Mouse (Mus musculus) kidney, postnatal 10 days (tissue): ENCODE measurements around the gene Gm13277.
"Not testable (repeated sequence)": the region's sequence is repeated elsewhere in the genome, so short reads cannot be mapped to it uniquely, and the experiment has no call there.

Experiments used
- DNase-seq: peaks from one replicate; pipeline ENCODE4 v3.0.0; 2021; ENCODE audit warnings: mixed read lengths

Gm13277 gene

GRCm38 (mm10) chr4:88791250-88791649 is 2.8 kb downstream of the Gm13277 start, which contains the start of gene Gm13278:
Gene Gm13278 (plus strand): TSS chr4:88791550.
- DNase-seq = not testable (repeated sequence)

GRCm38 (mm10) chr4:88793936-88794675 is 5.7 kb downstream of the Gm13277 start, which contains the start of gene Gm13275:
Gene Gm13275 (plus strand): TSS chr4:88794487.
- DNase-seq = peak; percentile 50

- not testable (repeated sequence) for DNase-seq
These were observed 8.7 kb downstream of the Gm13277 start, which contains the start of gene Gm13279 for GRCm38 (mm10) chr4:88797097-88797496. Gene Gm13279 (plus strand): TSS chr4:88797397.

- not testable (repeated sequence) for DNase-seq
These were observed 10.9 kb downstream of the Gm13277 start, which contains the start of gene Gm13285 for GRCm38 (mm10) chr4:88799365-88799764. Gene Gm13285 (plus strand): TSS chr4:88799665.

- DNase-seq = not testable (repeated sequence)
These were observed 14.5 kb downstream of the Gm13277 start, which contains the start of gene Gm13287 for GRCm38 (mm10) chr4:88802954-88803353. Gene Gm13287 (plus strand): TSS chr4:88803254.

DNA sequence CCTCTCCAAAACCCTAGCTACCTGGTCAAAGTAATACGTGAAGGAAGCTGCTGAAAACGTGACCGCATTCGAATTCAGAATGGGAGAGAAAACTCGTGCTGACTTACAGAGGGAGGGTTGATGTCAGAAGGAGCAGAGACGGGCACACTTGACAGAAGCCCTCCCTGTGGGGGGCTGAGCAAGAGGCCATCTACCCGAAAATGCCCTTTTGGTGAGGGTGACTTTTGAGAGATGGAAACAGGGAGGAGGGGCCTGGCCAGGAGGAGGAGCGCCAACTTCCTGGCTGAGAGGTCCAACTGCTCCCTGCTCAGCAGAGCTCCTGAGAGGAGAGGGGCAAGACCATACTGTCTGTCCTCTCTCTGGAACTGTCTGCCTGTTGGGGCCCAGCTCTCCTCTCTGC is 16.8 kb downstream of the Gm13277 start, which contains the start of gene Gm13288:
Gm13288 (plus strand) TSS at position 301 of the 400 bp plus-strand sequence.
- not testable (repeated sequence) for DNase-seq

- peak; percentile 53 for DNase-seq
These were observed 17.3 kb downstream of the Gm13277 start for GRCm38 (mm10) chr4:88805761-88806160.

GRCm38 (mm10) chr4:88815928-88816327 is 27.5 kb downstream of the Gm13277 start, which contains the start of gene Ifna7:
Gene Ifna7 (plus strand): TSS chr4:88816228.
- no peak for DNase-seq

DNA sequence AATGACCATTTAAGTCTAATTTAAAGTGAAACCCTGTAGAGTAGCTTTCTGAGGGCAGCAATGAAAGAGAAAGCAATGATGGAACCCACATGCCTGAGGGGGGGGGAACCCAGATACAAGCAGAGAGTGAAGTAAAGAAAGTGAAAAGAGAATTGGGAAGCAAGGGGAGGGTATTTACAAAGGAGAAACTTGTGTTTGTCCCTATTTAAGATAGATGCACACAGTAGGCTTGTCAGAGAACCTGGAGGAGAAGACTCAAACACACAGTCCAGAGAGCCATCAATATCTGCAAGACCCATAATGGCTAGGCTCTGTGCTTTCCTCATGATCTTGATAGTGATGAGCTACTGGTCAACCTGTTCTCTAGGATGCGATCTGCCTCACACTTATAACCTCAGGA is 31.2 kb downstream of the Gm13277 start, which contains the start of gene Ifna11:
Ifna11 (plus strand) TSS at position 301 of the 400 bp plus-strand sequence.
- DNase-seq = no peak

- DNase-seq = peak; percentile 31
These were observed 34.6 kb downstream of the Gm13277 start for GRCm38 (mm10) chr4:88822995-88823394.

DNA sequence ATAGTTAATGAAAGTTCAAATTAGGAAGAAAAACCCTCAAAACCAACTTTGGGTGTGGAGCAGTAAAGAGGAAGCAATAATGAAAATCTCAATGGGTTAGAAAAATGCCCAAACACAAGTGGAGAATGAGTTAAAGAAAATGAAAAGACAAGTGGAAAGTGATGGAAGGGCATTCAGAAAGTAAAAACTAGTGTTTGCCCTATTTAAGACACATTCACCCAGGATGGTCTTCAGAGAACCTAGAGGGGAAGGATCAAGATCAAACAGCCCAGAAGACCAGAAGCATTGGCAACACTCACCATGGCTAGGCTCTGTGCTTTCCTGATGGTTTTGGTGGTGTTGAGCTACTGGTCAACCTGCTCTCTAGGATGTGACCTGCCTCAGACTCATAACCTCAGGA is 38.7 kb downstream of the Gm13277 start, which contains the start of gene Ifna6:
Ifna6 (plus strand) TSS at position 301 of the 400 bp plus-strand sequence.
- DNase-seq = not testable (repeated sequence)

- peak; percentile 43 for DNase-seq
These were observed 42.1 kb downstream of the Gm13277 start for GRCm38 (mm10) chr4:88830523-88830922.

- DNase-seq = not testable (repeated sequence)
These were observed 46.8 kb downstream of the Gm13277 start, which contains the start of gene Ifna5 for GRCm38 (mm10) chr4:88835225-88835624. Gene Ifna5 (plus strand): TSS chr4:88835525.
